Comparison of ENCODE assay signal across 8 mouse cellular contexts in the genomic region with DNA sequence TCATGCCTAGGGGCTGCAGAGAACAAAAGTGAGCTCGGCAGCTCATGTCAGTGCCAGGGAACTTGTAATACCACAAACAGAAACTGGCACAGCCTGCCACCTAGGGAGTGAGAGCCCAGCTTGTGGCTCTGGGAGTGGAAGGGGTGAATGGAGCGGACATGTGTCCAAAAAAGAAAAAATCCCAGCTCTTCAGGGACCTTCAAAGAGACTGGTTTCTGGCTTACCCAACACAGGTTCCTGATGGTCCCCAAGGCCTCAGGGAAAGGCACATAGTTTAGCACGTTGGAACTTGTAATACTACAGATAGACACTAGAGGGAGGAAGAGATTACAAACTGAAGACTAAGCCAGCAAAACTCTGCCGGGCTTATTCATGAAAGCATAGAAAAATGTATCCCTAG.
DNase-seq lines count a peak whose midpoint lies in the region; ATAC-seq and TF ChIP-seq lines count a peak whose summit lies in the region.

No protein-coding gene starts in this region.

- no peaks in the 10 kb centered on the region for H3K79me2 ChIP-seq in CH12.LX (replicated peaks; ENCODE audit: control insufficient read depth, extremely low read depth, insufficient read depth, poor library complexity, severe bottlenecking)

- no peak for TF ChIP-seq EP300 in CH12.LX (IDR thresholded peaks at IDR 0.05; ENCODE audit: low read length)
- no peak for TF ChIP-seq EP300 in heart, postnatal 0 days (IDR thresholded peaks at IDR 0.05; ENCODE audit: low read depth)

- in situ Hi-C loops in CH12.LX (cut with MboI; ENCODE audit: low pct_ligation_motif_present, low pct_unique_long_range_greater_than_20kb, low sequenced_read_pairs), result no loop called here

- TF ChIP-seq POLR2A in CH12.LX (IDR thresholded peaks at IDR 0.05; ENCODE audit: low read depth, low read length), result no peak

- H3K27ac ChIP-seq in kidney, embryonic 14.5 days (ENCODE audit: low read depth, low read length), result no peak overlapping the region
- H3K27ac ChIP-seq in CH12.LX (ENCODE audit: insufficient read depth, low read depth), result no peak overlapping the region
- no peak overlapping the region for H3K27ac ChIP-seq in heart, postnatal 0 days (ENCODE audit: low read depth)

- peak; percentile 64 for DNase-seq in kidney, adult 9 months
- DNase-seq in CH12.LX (ENCODE audit: extremely low read depth), result peak; percentile 1
- peak; percentile 5 to 14 for DNase-seq in adrenal gland, postnatal 36 days
- peak; percentile 70 for DNase-seq in heart, postnatal 0 days (ENCODE audit: low spot score)
- peak; percentile 47 for DNase-seq in skeletal muscle tissue, adult 2 months (ENCODE audit: low read depth, low spot score)
- DNase-seq in urinary bladder, postnatal 10 days (ENCODE audit: low spot score), result no peak
- DNase-seq in gastrocnemius, postnatal 4 days (ENCODE audit: low spot score in 2 of 2), result no peak

- H3K9me3 ChIP-seq in kidney, embryonic 14.5 days (ENCODE audit: control insufficient read depth, low read length), result no peaks in the 10 kb centered on the region
- H3K9me3 ChIP-seq in CH12.LX (replicated peaks; ENCODE audit: low read length), result peaks cover 36% of the 10 kb centered on the region
- H3K9me3 ChIP-seq in heart, postnatal 0 days (replicated peaks; ENCODE audit: control insufficient read depth, low read length), result no peaks in the 10 kb centered on the region

- no peaks in the 10 kb centered on the region for H3K27me3 ChIP-seq in kidney, embryonic 14.5 days (ENCODE audit: control insufficient read depth, insufficient read depth, low read length)
- H3K27me3 ChIP-seq in CH12.LX (replicated peaks), result no peaks in the 10 kb centered on the region
- H3K27me3 ChIP-seq in heart, postnatal 0 days (ENCODE audit: control insufficient read depth, insufficient read depth, low read length), result no peaks in the 10 kb centered on the region

- 40% methylated on average over 4 of the region's 4 CpGs for WGBS in kidney, embryonic 14.5 days
- 40% methylated on average over 4 of the region's 4 CpGs for WGBS in heart, postnatal 0 days

- ATAC-seq in kidney, embryonic 14.5 days (ENCODE audit: low FRiP score, low TSS enrichment), result no peak
- ATAC-seq in heart, postnatal 0 days (ENCODE audit: insufficient read depth, low read depth), result no peak

- TF ChIP-seq RAD21 in CH12.LX (IDR thresholded peaks at IDR 0.05; ENCODE audit: low read depth, low read length), result peak; percentile 46

- no peak overlapping the region for H3K4me3 ChIP-seq in kidney, embryonic 14.5 days (ENCODE audit: low read length)
- H3K4me3 ChIP-seq in CH12.LX (replicated peaks in 1 of 3; ENCODE audit: low read depth in 2 of 3, low read length in 2 of 3, poor library complexity in 1 of 3), result no peak overlapping the region
- no peak overlapping the region for H3K4me3 ChIP-seq in heart, postnatal 0 days (ENCODE audit: low read depth, low read length)

- no peak overlapping the region for H3K9ac ChIP-seq in kidney, embryonic 14.5 days (ENCODE audit: low read depth, low read length)
- H3K9ac ChIP-seq in CH12.LX (ENCODE audit: insufficient read depth, low read depth), result no peak overlapping the region
- no peak overlapping the region for H3K9ac ChIP-seq in heart, postnatal 0 days (replicated peaks; ENCODE audit: low read depth, low read length)

- H3K4me1 ChIP-seq in kidney, embryonic 14.5 days (ENCODE audit: control insufficient read depth, insufficient read depth, low read length), result no peaks in the 10 kb centered on the region
- no peaks in the 10 kb centered on the region for H3K4me1 ChIP-seq in CH12.LX (ENCODE audit: control insufficient read depth in 1 of 2, insufficient read depth in 2 of 2)
- no peaks in the 10 kb centered on the region for H3K4me1 ChIP-seq in heart, postnatal 0 days (ENCODE audit: control insufficient read depth, insufficient read depth)

- TF ChIP-seq CTCF in CH12.LX (conservative IDR thresholded peaks at IDR 0.05 in 1 of 2, IDR thresholded peaks at IDR 0.05 in 1 of 2; ENCODE audit: low read depth in 2 of 2, low read length in 2 of 2), result peak; percentile 7 to 34; a peak in 2 of 4 replicates
- TF ChIP-seq CTCF in heart, postnatal 0 days (IDR thresholded peaks at IDR 0.05; ENCODE audit: low read depth), result peak; percentile 67

- H3K36me3 ChIP-seq in kidney, embryonic 14.5 days (ENCODE audit: control insufficient read depth, insufficient read depth, low read length), result no peaks in the 10 kb centered on the region
- H3K36me3 ChIP-seq in CH12.LX (replicated peaks in 1 of 2; ENCODE audit: control insufficient read depth in 1 of 2, insufficient read depth in 1 of 2, low read length in 1 of 2), result no peaks in the 10 kb centered on the region
- no peaks in the 10 kb centered on the region for H3K36me3 ChIP-seq in heart, postnatal 0 days (replicated peaks; ENCODE audit: control insufficient read depth, insufficient read depth, low read length)

- no peak overlapping the region for H3K4me2 ChIP-seq in kidney, embryonic 14.5 days (replicated peaks; ENCODE audit: low read depth, low read length)
- no peak overlapping the region for H3K4me2 ChIP-seq in CH12.LX (ENCODE audit: insufficient read depth, low read depth, poor library complexity, severe bottlenecking)
- no peak overlapping the region for H3K4me2 ChIP-seq in heart, postnatal 0 days (ENCODE audit: low read depth, low read length)

- dilution Hi-C loops in CH12.LX (cut with MboI; ENCODE audit: extremely low pct_ligation_motif_present, extremely low pct_unique_long_range_greater_than_20kb, low sequenced_read_pairs), result no loop called here

TF ChIP-seq in CH12.LX, 34 proteins besides CTCF, POLR2A, EP300 and RAD21:
- TF ChIP-seq JUND (conservative IDR thresholded peaks at IDR 0.05; ENCODE audit: low read depth, low read length) (no peak), SMC3 (IDR thresholded peaks at IDR 0.05; ENCODE audit: low read depth, low read length) (peak; percentile 29)
TF ChIP-seq in CH12.LX: peak in this region for 1.

Comparison
In these comparisons a context has a peak if more than half of its experiments do, and no peak if none do; other contexts are left out.
1. DNase-seq: peak in kidney, adult 9 months (single experiment), CH12.LX (single experiment), adrenal gland, postnatal 36 days (2 of 2), heart, postnatal 0 days (single experiment) and skeletal muscle tissue, adult 2 months (single experiment); none in urinary bladder, postnatal 10 days (single experiment) and gastrocnemius, postnatal 4 days (0 of 2).